Mouse (Mus musculus): ENCODE measurements around the gene Tnfaip3. TPM values are rescaled to one million over a fixed set of nuclear protein-coding genes. Genes with fewer than 3 reads are reported as not detected.

The Tnfaip3 gene
- polyA plus RNA-seq, 1 experiment: 1.5 TPM

DNA sequence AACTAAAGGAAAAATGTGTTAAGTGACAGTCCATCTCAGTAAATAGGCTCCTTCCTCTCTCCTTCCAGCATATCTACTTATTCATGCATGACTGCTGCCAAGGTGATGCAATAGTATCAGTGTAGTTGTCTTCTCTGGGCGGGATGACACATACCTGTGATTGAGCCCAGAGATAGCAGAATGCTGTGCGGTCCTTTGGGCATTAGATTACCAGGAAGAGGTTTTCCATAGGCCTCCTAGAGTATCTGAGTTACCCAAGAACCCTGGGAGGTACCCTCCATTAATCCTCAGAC, 27.6 kb downstream of the Tnfaip3 start:
- no peak for TF ChIP-seq POLR2A (IDR thresholded peaks at IDR 0.05; ENCODE audit: control insufficient read depth, low read depth, low read length)
- Histone ChIP-seq H3K4me1 (ENCODE audit: control insufficient read depth, insufficient read depth, low read length) (no peaks in the 10 kb centered on the region), H3K36me3 (ENCODE audit: control insufficient read depth, insufficient read depth, low read length) (no peaks in the 10 kb centered on the region), H3K27me3 (ENCODE audit: control insufficient read depth, insufficient read depth, low read length) (no peaks in the 10 kb centered on the region), H3K27ac (ENCODE audit: control insufficient read depth, insufficient read depth, low read depth, low read length) (no peak overlapping the region), H3K4me3 (ENCODE audit: control insufficient read depth, low read depth, low read length) (no peak overlapping the region)

DNA sequence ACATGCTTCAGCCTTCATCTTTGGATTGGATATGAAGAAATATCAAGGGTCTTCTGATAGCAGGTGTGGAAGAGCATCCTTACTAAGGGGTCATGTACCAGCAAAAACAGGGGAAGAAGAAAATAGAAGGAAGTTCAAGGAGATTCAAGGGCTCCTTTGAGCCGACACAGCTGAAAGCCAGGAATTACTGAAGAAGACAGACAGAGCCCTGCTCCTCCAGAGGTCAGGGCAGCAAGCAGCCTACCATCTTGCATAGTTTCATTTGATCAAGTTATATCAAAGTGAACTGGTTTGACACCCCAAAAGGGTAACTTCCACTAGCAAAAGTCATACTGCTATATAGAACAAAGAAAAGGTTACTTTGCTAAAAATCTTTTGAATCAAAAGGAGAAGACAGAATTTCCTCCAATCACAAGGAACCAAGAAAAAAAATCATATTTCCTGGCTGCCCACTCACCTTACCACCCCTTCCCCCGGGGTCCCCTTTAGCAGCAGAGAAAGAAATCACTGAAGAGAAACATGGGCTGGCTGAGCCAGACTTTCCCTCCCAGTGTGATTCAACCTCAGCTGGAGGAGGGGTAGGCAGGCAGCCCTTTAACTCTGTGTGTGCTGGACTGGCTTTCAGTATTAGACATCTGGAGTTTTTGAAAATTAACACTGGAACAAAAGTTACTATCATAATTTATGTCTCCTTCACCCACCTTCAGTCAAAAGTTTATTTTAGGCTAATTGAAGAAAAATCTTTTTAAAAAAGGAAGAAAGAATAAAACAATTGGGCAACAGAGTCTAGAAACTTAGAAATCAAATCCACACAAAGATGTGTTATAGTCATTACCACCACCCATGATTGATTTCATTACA, 28.2 kb downstream of the Tnfaip3 start:
- TF ChIP-seq CTCF (IDR thresholded peaks at IDR 0.05; ENCODE audit: control insufficient read depth, insufficient read depth, insufficient replicate concordance, low read depth, low read length) (no peak), POLR2A (IDR thresholded peaks at IDR 0.05; ENCODE audit: control insufficient read depth, low read depth, low read length) (no peak)
- no peaks in the 10 kb centered on the region for H3K36me3 ChIP-seq (ENCODE audit: control insufficient read depth, insufficient read depth, low read length)

DNA sequence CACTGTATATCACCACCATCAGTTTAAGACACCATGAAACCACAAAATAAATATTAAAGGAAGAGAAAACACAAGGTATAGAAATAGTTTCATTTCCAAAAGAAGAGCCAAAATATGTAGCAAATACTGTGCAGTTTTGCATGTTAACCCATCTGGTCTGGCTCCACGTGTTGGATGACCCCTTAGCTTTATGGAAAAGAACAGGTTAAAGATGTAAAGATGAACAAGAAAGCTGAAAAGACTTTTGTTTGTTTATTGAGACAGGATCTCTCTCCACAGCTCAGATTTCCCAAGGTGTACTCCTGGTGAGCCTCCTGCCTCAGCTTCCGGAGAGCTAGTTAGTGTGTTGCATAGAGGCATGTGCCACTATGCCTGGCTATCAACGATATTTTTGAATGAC, 29.9 kb downstream of the Tnfaip3 start:
- Histone ChIP-seq H3K4me1 (ENCODE audit: control insufficient read depth, insufficient read depth, low read length) (no peaks in the 10 kb centered on the region), H3K4me3 (ENCODE audit: control insufficient read depth, low read depth, low read length) (no peak overlapping the region), H3K27ac (ENCODE audit: control insufficient read depth, insufficient read depth, low read depth, low read length) (no peak overlapping the region), H3K27me3 (ENCODE audit: control insufficient read depth, insufficient read depth, low read length) (no peaks in the 10 kb centered on the region), H3K36me3 (ENCODE audit: control insufficient read depth, insufficient read depth, low read length) (no peaks in the 10 kb centered on the region)
- no peak for TF ChIP-seq POLR2A (IDR thresholded peaks at IDR 0.05; ENCODE audit: control insufficient read depth, low read depth, low read length)
- TF ChIP-seq CTCF (IDR thresholded peaks at IDR 0.05; ENCODE audit: control insufficient read depth, insufficient read depth, insufficient replicate concordance, low read depth, low read length): no peak

More for the DNA sequence above, 28.2 kb downstream of the Tnfaip3 start:
- Histone ChIP-seq H3K4me1 (ENCODE audit: control insufficient read depth, insufficient read depth, low read length) (no peaks in the 10 kb centered on the region), H3K27ac (ENCODE audit: control insufficient read depth, insufficient read depth, low read depth, low read length) (no peak overlapping the region), H3K4me3 (ENCODE audit: control insufficient read depth, low read depth, low read length) (no peak overlapping the region), H3K27me3 (ENCODE audit: control insufficient read depth, insufficient read depth, low read length) (no peaks in the 10 kb centered on the region)

- no peaks in the 10 kb centered on the region for H3K27me3 ChIP-seq (ENCODE audit: control insufficient read depth, insufficient read depth, low read length)
- no peak for TF ChIP-seq CTCF (IDR thresholded peaks at IDR 0.05; ENCODE audit: control insufficient read depth, insufficient read depth, insufficient replicate concordance, low read depth, low read length)
- TF ChIP-seq POLR2A (IDR thresholded peaks at IDR 0.05; ENCODE audit: control insufficient read depth, low read depth, low read length): no peak
These were observed 31.9 kb downstream of the Tnfaip3 start for GRCm38 (mm10) chr10:18983514-18983913.

DNA sequence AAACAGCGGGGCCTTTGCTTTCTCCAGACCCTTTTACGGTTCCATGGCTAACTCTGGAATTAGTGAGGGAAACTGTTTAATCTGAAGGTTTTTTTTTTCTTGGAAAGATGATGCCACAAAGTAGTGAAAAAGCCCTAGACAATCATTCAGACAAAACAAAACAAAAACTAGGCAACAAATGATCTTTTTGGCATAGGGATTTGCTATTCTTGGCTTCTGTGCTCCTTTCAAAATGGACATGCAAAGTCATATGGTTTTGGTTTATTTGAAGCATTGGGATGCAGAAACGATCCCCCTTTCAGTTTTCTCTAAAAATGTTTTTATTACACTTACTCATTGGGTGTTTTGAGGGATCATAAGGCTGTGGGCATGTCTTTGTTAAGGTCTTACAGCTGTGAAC, 41.0 kb downstream of the Tnfaip3 start:
- Histone ChIP-seq H3K36me3 (ENCODE audit: control insufficient read depth, insufficient read depth, low read length) (no peaks in the 10 kb centered on the region), H3K27me3 (ENCODE audit: control insufficient read depth, insufficient read depth, low read length) (no peaks in the 10 kb centered on the region), H3K4me1 (ENCODE audit: control insufficient read depth, insufficient read depth, low read length) (no peaks in the 10 kb centered on the region), H3K27ac (ENCODE audit: control insufficient read depth, insufficient read depth, low read depth, low read length) (no peak overlapping the region), H3K4me3 (ENCODE audit: control insufficient read depth, low read depth, low read length) (no peak overlapping the region)
- TF ChIP-seq POLR2A (IDR thresholded peaks at IDR 0.05; ENCODE audit: control insufficient read depth, low read depth, low read length) (no peak), CTCF (IDR thresholded peaks at IDR 0.05; ENCODE audit: control insufficient read depth, insufficient read depth, insufficient replicate concordance, low read depth, low read length) (no peak)

More at GRCm38 (mm10) chr10:18983514-18983913, 31.9 kb downstream of the Tnfaip3 start:
- Histone ChIP-seq H3K4me1 (ENCODE audit: control insufficient read depth, insufficient read depth, low read length) (no peaks in the 10 kb centered on the region), H3K36me3 (ENCODE audit: control insufficient read depth, insufficient read depth, low read length) (no peaks in the 10 kb centered on the region), H3K27ac (ENCODE audit: control insufficient read depth, insufficient read depth, low read depth, low read length) (no peak overlapping the region), H3K4me3 (ENCODE audit: control insufficient read depth, low read depth, low read length) (no peak overlapping the region)

GRCm38 (mm10) chr10:18966893-18967292, 48.6 kb downstream of the Tnfaip3 start:
- H3K4me3 ChIP-seq (ENCODE audit: control insufficient read depth, low read depth, low read length): no peak overlapping the region
- H3K36me3 ChIP-seq (ENCODE audit: control insufficient read depth, insufficient read depth, low read length): no peaks in the 10 kb centered on the region
- no peak overlapping the region for H3K27ac ChIP-seq (ENCODE audit: control insufficient read depth, insufficient read depth, low read depth, low read length)
- no peaks in the 10 kb centered on the region for H3K4me1 ChIP-seq (ENCODE audit: control insufficient read depth, insufficient read depth, low read length)
- TF ChIP-seq CTCF (IDR thresholded peaks at IDR 0.05; ENCODE audit: control insufficient read depth, insufficient read depth, insufficient replicate concordance, low read depth, low read length) (no peak), POLR2A (IDR thresholded peaks at IDR 0.05; ENCODE audit: control insufficient read depth, low read depth, low read length) (no peak)
- H3K27me3 ChIP-seq (ENCODE audit: control insufficient read depth, insufficient read depth, low read length): no peaks in the 10 kb centered on the region

GRCm38 (mm10) chr10:18965601-18966000, 49.9 kb downstream of the Tnfaip3 start:
- Histone ChIP-seq H3K27me3 (ENCODE audit: control insufficient read depth, insufficient read depth, low read length) (no peaks in the 10 kb centered on the region), H3K4me1 (ENCODE audit: control insufficient read depth, insufficient read depth, low read length) (no peaks in the 10 kb centered on the region), H3K27ac (ENCODE audit: control insufficient read depth, insufficient read depth, low read depth, low read length) (no peak overlapping the region), H3K4me3 (ENCODE audit: control insufficient read depth, low read depth, low read length) (no peak overlapping the region), H3K36me3 (ENCODE audit: control insufficient read depth, insufficient read depth, low read length) (no peaks in the 10 kb centered on the region)
- TF ChIP-seq POLR2A (IDR thresholded peaks at IDR 0.05; ENCODE audit: control insufficient read depth, low read depth, low read length): no peak
- no peak for TF ChIP-seq CTCF (IDR thresholded peaks at IDR 0.05; ENCODE audit: control insufficient read depth, insufficient read depth, insufficient replicate concordance, low read depth, low read length)
